Mouse (Mus musculus) neural tube, embryonic 12.5 days (tissue): Measurements from ENCODE around the gene Atg5. TPM values are rescaled to one million over a fixed set of nuclear protein-coding genes. Genes with fewer than 3 reads are reported as not detected.
"Not testable (repeated sequence)": the region's sequence is repeated elsewhere in the genome, so short reads cannot be mapped to it uniquely, and the experiment has no call there.

Experiments used
- ATAC-seq: fragments of 200-750 bp; cut with Nextera tagmentation; 2 replicates; pipeline ENCODE4 v1.8.0; 2017; ENCODE audit warnings: low read depth, mild to moderate bottlenecking, moderate TSS enrichment, moderate library complexity; ENCODE audit not compliant: low FRiP score
- H3K27ac ChIP-seq: fragments of 300-500 bp; sonication (generic); 2 replicates; pipeline ENCODE4 v1.5.1; 2016
- H3K27me3 ChIP-seq: fragments of 300-500 bp; sonication (generic); replicated peaks from 2 replicates; pipeline ENCODE4 v1.6.1; 2016; ENCODE audit warnings: mild to moderate bottlenecking
- H3K36me3 ChIP-seq: fragments of 300-500 bp; sonication (generic); 2 replicates; pipeline ENCODE4 v1.6.1; 2016; ENCODE audit warnings: mild to moderate bottlenecking
- H3K4me1 ChIP-seq: fragments of 300-500 bp; sonication (generic); 2 replicates; pipeline ENCODE4 v1.6.1; 2016
- H3K4me2 ChIP-seq: fragments of 300-500 bp; sonication (generic); replicated peaks from 2 replicates; pipeline ENCODE4 v1.6.1; 2016; ENCODE audit warnings: mild to moderate bottlenecking
- H3K4me3 ChIP-seq: fragments of 300-500 bp; sonication (generic); 2 replicates; pipeline ENCODE4 v1.5.1; 2016
- H3K9ac ChIP-seq: fragments of 300-500 bp; sonication (generic); 2 replicates; pipeline ENCODE4 v1.6.1; 2016; ENCODE audit warnings: mild to moderate bottlenecking
- H3K9me3 ChIP-seq: fragments of 300-500 bp; sonication (generic); 2 replicates; pipeline ENCODE4 v1.6.1; 2016; ENCODE audit warnings: mild to moderate bottlenecking
- WGBS: fragments of 180-500 bp; shearing (Covaris S2); methylation state at CpG from one replicate; pipeline ENCODE4 v1.1.7; 2016; 5-methylcytosine and 5-hydroxymethylcytosine counted together
- polyA plus RNA-seq: library from polyadenylated mRNA; unstranded; fragments of >200 nt; fragmentation: Nextera tagmentation; extraction: Ambion mirVana; gene quantifications from 2 replicates; pipeline ENCODE4 v1.2.1, GENCODE M21; 2016

The Atg5 gene
- 48.2 and 50.8 TPM in 2 replicates for polyA plus RNA-seq

- peak within 1 kb of the TSS; percentile 75 for H3K4me2 ChIP-seq
- H3K27me3 ChIP-seq: no peaks in the 10 kb centered on the region
- peak within 1 kb of the TSS; percentile 82 for H3K9ac ChIP-seq
- H3K4me3 ChIP-seq: peak within 1 kb of the TSS; percentile 83
- peaks cover 15% of the 10 kb centered on the region for H3K4me1 ChIP-seq
- H3K9me3 ChIP-seq: no peaks in the 10 kb centered on the region
- peak within 1 kb of the TSS; percentile 85 for H3K27ac ChIP-seq
- peak; percentile 99 for ATAC-seq
- WGBS: under 1% methylated on average over 63 of the region's 63 CpGs
- H3K36me3 ChIP-seq: no peaks in the 10 kb centered on the region; the same call in 1 of the 2 replicates
Observed at GRCm38 (mm10) chr10:44268145-44268860, at the start of gene Atg5. Atg5 (plus strand) TSS chr10:44268358.

GRCm38 (mm10) chr10:44219073-44219472 lies 49.1 kb upstream of the Atg5 start:
- not testable (repeated sequence) for H3K9ac ChIP-seq, ATAC-seq, H3K27me3 ChIP-seq, H3K4me3 ChIP-seq, H3K9me3 ChIP-seq, H3K27ac ChIP-seq, H3K4me1 ChIP-seq, H3K4me2 ChIP-seq, H3K36me3 ChIP-seq
- WGBS: 13% methylated on average over 2 of the region's 2 CpGs

GRCm38 (mm10) chr10:44224345-44224744 lies 43.8 kb upstream of the Atg5 start:
- Histone ChIP-seq H3K27me3 (no peaks in the 10 kb centered on the region), H3K4me1 (no peaks in the 10 kb centered on the region), H3K27ac (no peak overlapping the region), H3K4me2 (no peak overlapping the region), H3K9me3 (no peaks in the 10 kb centered on the region), H3K9ac (no peak overlapping the region), H3K4me3 (no peak overlapping the region), H3K36me3 (no peaks in the 10 kb centered on the region)
- no peak for ATAC-seq
- WGBS: 95% methylated on average over 9 of the region's 9 CpGs

- not testable (repeated sequence) for H3K9me3 ChIP-seq, H3K36me3 ChIP-seq, ATAC-seq, H3K9ac ChIP-seq, H3K27ac ChIP-seq, H3K4me2 ChIP-seq, H3K4me1 ChIP-seq, H3K27me3 ChIP-seq, H3K4me3 ChIP-seq
- 8% methylated on average over 1 of the region's 1 CpGs for WGBS
Observed at GRCm38 (mm10) chr10:44233351-44233750, 34.8 kb upstream of the Atg5 start.

GRCm38 (mm10) chr10:44235298-44235697 lies 32.9 kb upstream of the Atg5 start:
- not testable (repeated sequence) for H3K9me3 ChIP-seq, H3K27me3 ChIP-seq, H3K9ac ChIP-seq, ATAC-seq, H3K27ac ChIP-seq, H3K4me3 ChIP-seq, H3K4me1 ChIP-seq, H3K36me3 ChIP-seq, H3K4me2 ChIP-seq
- 43% methylated on average over 7 of the region's 7 CpGs for WGBS

GRCm38 (mm10) chr10:44256624-44257023 lies 11.5 kb upstream of the Atg5 start:
- H3K4me3 ChIP-seq: no peak overlapping the region
- H3K9ac ChIP-seq: no peak overlapping the region
- WGBS: 35% methylated on average over 7 of the region's 7 CpGs

GRCm38 (mm10) chr10:44265835-44266234 lies 2.3 kb upstream of the Atg5 start:
- Histone ChIP-seq H3K27ac (no peak overlapping the region), H3K4me2 (no peak overlapping the region), H3K9ac (no peak overlapping the region), H3K36me3 (no peaks in the 10 kb centered on the region; the same call in 1 of the 2 replicates), H3K9me3 (no peaks in the 10 kb centered on the region), H3K4me1 (peaks cover 15% of the 10 kb centered on the region), H3K27me3 (no peaks in the 10 kb centered on the region), H3K4me3 (no peak overlapping the region)
- WGBS: 79% methylated on average over 3 of the region's 3 CpGs
- no peak for ATAC-seq

More at GRCm38 (mm10) chr10:44256624-44257023, 11.5 kb upstream of the Atg5 start:
- H3K27ac ChIP-seq: no peak overlapping the region
- H3K27me3 ChIP-seq: no peaks in the 10 kb centered on the region
- no peaks in the 10 kb centered on the region for H3K4me1 ChIP-seq
- H3K36me3 ChIP-seq: no peaks in the 10 kb centered on the region
- H3K4me2 ChIP-seq: no peak overlapping the region
- H3K9me3 ChIP-seq: no peaks in the 10 kb centered on the region
- no peak for ATAC-seq

- no peak overlapping the region for H3K9ac ChIP-seq
- peaks cover 15% of the 10 kb centered on the region for H3K4me1 ChIP-seq
- H3K27ac ChIP-seq: no peak overlapping the region
- no peak overlapping the region for H3K4me3 ChIP-seq
- H3K27me3 ChIP-seq: no peaks in the 10 kb centered on the region
- peak overlapping the region; percentile 75 for H3K4me2 ChIP-seq
- no peaks in the 10 kb centered on the region; the same call in 1 of the 2 replicates for H3K36me3 ChIP-seq
- no peak for ATAC-seq
- H3K9me3 ChIP-seq: no peaks in the 10 kb centered on the region
Observed at GRCm38 (mm10) chr10:44266561-44266960, 1.6 kb upstream of the Atg5 start.

GRCm38 (mm10) chr10:44267426-44268142 lies 574 bp upstream of the Atg5 start:
- Histone ChIP-seq H3K36me3 (no peaks in the 10 kb centered on the region; the same call in 1 of the 2 replicates), H3K4me3 (peak overlapping the region; percentile 83), H3K27me3 (no peaks in the 10 kb centered on the region), H3K4me1 (peaks cover 15% of the 10 kb centered on the region), H3K9me3 (no peaks in the 10 kb centered on the region), H3K4me2 (peak overlapping the region; percentile 75), H3K9ac (peak overlapping the region; percentile 82), H3K27ac (no peak overlapping the region)
- WGBS: 12% methylated on average over 11 of the region's 11 CpGs
- ATAC-seq: peak; percentile 45

- Histone ChIP-seq H3K4me1 (peaks cover 15% of the 10 kb centered on the region), H3K9me3 (no peaks in the 10 kb centered on the region), H3K27me3 (no peaks in the 10 kb centered on the region), H3K27ac (no peak overlapping the region), H3K36me3 (no peaks in the 10 kb centered on the region; the same call in 1 of the 2 replicates), H3K4me3 (peak overlapping the region; percentile 83; the same call in 1 of the 2 replicates), H3K4me2 (peak overlapping the region; percentile 75), H3K9ac (peak overlapping the region; percentile 17; the same call in 1 of the 2 replicates)
- WGBS: 69% methylated on average over 2 of the region's 2 CpGs
- ATAC-seq: no peak
Observed at GRCm38 (mm10) chr10:44269211-44269610, 1.1 kb downstream of the Atg5 start.

- WGBS: 88% methylated on average over 1 of the region's 1 CpGs
- H3K36me3 ChIP-seq: peaks cover 10% of the 10 kb centered on the region
- no peaks in the 10 kb centered on the region for H3K27me3 ChIP-seq
- H3K9me3 ChIP-seq: no peaks in the 10 kb centered on the region
- H3K27ac ChIP-seq: no peak overlapping the region
- no peak for ATAC-seq
- no peak overlapping the region for H3K4me2 ChIP-seq
- no peaks in the 10 kb centered on the region for H3K4me1 ChIP-seq
- H3K9ac ChIP-seq: no peak overlapping the region
- no peak overlapping the region for H3K4me3 ChIP-seq
Observed at GRCm38 (mm10) chr10:44282323-44282722, 14.2 kb downstream of the Atg5 start.

- H3K27me3 ChIP-seq: no peaks in the 10 kb centered on the region
- 86% methylated on average over 1 of the region's 1 CpGs for WGBS
Observed at GRCm38 (mm10) chr10:44285106-44285505, 16.9 kb downstream of the Atg5 start.

More at GRCm38 (mm10) chr10:44285106-44285505, 16.9 kb downstream of the Atg5 start:
- H3K4me3 ChIP-seq: no peak overlapping the region
- no peak for ATAC-seq
- no peaks in the 10 kb centered on the region for H3K9me3 ChIP-seq
- no peak overlapping the region for H3K9ac ChIP-seq
- H3K4me2 ChIP-seq: no peak overlapping the region
- peaks cover 20% of the 10 kb centered on the region for H3K36me3 ChIP-seq
- no peak overlapping the region for H3K27ac ChIP-seq
- no peaks in the 10 kb centered on the region for H3K4me1 ChIP-seq
